Mouse (Mus musculus) gastrocnemius, postnatal 10 days (tissue): Measurements from ENCODE around the gene Spr. TPM values are rescaled to one million over a fixed set of nuclear protein-coding genes. Genes with fewer than 3 reads are reported as not detected.
A peak's percentile ranks its signal among the peaks of the same experiment; 100 is the strongest.
"Not testable (repeated sequence)": the region's sequence is repeated elsewhere in the genome, so short reads cannot be mapped to it uniquely, and the experiment has no call there.

Experiments used
- DNase-seq: peaks from one replicate; pipeline ENCODE4 v3.0.0; 2021; ENCODE audit warnings: mixed read lengths
- long read RNA-seq, 2 experiments: library from polyadenylated mRNA; stranded (forward); transcript quantifications; one replicate each; pipeline ENCODE4 v2.0.0; 2021
- total RNA-seq, 2 experiments: library from RNA; stranded (reverse); gene quantifications; 2 replicates each; pipeline ENCODE4 v1.2.3; 2021

The Spr gene
- total RNA-seq, result 10 to 100 TPM; 20.0 to 22.2 TPM
- long read RNA-seq, experiment 1, transcript Spr-201 (3 exons, 1,230 nt), result major isoform, 8 of 8 reads
- long read RNA-seq, experiment 1, partial matches to known transcripts, result 0 of 8 reads
- long read RNA-seq, experiment 1, other reads (novel, unspliced or antisense), result 0 of 8 reads
- long read RNA-seq, experiment 2, transcript Spr-201 (3 exons, 1,230 nt), result major isoform, 14 of 15 reads
- long read RNA-seq, experiment 2, partial matches to known transcripts, result 1 of 15 reads
- long read RNA-seq, experiment 2, other reads (novel, unspliced or antisense), result 0 of 15 reads

DNA sequence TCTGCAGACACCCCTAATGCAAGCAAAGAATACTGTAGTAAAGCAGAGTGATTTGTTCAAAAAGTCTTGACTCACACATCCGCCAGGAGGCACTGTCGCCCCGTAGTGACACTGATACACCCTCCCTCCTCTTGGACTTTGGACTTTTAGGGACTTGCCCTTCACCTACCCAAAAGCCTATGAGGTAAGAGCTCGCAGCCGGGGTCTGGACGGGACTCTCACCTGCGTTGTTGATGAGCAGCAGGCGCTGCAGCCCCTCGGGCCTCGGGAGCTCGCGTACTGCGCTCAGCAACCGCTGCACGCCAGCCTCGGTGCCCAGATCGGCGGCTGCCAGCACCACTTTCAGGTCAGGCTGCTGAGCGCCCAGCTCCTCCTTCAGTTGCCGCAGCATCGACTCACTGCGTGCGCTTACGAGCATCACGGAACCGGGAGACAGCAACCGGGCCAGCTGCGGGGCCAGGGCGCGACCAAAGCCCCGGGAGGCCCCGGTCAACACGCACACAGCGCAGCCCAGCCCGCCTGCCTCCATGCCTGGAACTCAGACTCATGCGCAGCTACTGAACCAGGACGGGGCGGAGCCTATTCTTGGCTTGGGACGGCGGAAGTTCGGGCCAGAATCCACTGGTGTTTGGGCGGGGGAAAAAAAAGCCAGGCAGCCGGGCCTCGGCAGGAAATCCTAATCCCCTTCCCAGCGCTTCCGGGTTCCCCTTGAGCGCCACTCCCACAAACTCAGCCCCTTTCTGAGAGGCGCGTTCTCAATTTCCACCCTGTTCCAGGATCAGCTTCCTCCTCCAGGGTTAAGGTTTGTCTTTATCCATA is at the start of gene Spr:
Spr (minus strand) TSS at position 550 of the 819 bp plus-strand sequence.
- peak; percentile 91 for DNase-seq

DNA sequence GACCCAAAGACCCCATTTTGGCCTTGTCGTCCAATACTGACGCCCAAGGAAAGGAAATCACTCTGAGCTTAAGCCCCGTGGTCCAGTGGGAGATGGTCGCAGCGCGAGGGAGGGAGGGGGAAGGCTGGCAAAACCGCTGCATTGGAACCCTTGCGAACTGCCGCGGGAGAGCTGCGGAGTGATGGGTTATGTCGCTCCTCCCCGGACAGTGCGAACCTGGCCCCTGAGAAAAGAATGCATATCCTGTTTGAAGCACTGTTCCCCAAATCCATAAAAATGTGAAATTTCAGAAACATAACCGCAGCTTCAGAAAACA is 49.1 kb upstream of the Spr start:
- no peak for DNase-seq

DNA sequence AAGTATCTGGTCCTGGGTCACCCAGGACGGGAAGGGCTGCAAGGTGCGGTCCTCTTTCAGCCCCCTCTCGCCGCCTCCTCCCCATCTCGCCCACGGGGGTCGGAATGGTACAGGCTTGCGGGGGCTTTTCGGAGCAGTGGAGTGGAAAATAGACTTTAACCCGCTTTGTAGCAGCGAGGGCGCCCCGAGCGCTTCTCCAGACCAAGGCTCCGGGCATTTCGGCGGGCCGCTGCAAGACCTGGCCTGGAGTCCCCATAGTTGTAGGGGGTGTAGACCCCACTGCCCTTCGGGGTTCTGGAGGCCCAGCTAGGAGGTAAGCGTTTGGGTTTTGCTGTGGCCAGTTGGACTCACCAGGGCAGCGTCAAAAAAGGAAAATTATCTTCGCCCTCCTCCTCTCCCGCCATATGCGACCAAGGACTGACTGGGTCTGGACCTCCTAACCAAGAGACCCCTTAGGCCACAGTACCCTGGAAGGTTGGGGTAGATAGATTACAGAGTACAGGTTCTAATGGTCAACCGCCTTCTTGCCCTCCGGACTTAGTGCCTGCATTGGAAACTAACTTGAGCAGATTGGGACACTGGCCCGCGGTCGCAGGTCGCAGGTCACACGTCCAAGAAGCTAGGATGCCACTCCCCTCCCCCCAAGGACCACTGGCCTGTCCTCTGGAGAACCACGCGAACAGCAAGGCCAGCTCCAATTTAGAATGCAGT is 48.6 kb upstream of the Spr start:
- no peak for DNase-seq

DNA sequence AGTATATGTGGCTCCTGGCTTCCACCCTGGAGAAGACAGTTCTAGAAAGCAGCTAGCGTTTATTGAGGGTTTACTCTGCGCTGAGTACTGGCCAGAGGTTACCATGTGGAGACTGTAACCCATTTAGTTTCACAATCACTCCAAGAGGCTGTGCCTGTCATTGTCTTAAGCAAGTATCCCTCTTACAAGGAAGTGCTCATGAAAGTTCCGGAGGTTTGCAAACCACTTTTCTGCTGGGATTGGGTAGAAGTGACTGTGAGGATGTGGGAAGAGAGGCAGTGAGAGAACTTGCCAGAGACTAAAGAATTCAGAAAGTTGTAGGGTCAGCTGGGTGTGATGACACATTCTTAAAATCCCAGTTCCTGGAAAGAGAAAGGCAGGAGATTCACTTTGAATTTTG is 46.4 kb upstream of the Spr start:
- no peak for DNase-seq

DNA sequence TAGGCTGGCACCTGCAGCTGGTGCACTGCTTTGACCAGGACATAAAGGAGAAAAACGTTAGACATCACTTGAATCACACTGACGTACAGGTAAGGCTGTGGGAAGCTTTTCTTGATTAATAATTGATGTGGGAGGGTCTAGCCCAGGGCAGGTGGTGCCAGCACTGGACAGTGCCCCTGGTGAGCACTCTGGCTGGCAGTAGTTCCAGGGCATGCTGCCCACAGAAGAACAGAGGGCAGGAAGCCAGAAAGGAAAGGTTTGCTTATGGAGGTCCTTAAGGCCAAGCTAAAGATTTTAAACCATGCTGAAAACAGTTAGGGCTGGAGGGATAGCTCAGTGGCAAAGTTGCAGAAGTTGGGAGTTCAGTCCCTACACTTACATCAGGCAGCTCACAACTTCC is 42.5 kb upstream of the Spr start:
- no peak for DNase-seq

DNA sequence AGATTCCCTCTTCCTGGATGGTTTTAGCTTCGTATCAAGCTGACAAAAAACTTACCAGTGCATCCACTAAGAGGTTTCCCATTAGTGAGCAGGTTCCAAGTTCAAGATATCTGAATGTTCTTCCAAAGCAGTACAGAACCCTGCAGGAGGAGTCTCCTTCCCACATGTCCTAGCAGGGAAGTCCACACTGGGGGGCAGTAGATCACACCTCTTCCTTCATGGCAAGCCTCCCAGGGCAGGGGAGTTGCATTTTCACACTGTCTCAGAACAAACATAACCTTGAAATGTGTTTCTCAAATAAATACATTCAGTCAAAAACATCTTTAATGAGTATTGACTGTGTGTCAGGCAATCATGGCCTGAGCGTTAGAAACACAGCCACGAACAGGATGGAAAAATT is 42.0 kb upstream of the Spr start:
- no peak for DNase-seq

DNA sequence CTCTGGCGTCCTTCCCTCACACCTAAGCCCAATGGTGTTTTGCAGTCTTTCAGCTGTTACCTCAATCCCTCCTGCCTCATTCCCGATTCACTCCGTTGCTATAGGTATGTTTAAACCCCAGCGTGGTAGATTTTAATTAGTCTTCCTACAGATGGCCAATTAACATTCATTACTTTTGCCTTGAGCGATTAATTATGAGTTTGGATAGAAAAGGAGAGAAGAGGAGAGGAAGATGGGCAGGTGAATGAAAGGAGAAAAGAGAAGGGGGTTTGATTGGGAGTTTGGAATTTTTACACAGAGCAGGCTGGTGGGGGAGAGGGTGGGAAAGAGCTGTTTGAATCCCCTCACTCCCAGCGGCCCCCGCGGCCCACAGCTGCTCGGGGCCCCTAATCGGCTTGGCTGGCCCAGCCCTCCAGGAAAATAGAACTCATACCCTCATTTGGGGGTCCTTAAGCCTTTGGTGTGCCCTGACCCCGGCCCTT is 27.9 kb upstream of the Spr start:
- no peak for DNase-seq

DNA sequence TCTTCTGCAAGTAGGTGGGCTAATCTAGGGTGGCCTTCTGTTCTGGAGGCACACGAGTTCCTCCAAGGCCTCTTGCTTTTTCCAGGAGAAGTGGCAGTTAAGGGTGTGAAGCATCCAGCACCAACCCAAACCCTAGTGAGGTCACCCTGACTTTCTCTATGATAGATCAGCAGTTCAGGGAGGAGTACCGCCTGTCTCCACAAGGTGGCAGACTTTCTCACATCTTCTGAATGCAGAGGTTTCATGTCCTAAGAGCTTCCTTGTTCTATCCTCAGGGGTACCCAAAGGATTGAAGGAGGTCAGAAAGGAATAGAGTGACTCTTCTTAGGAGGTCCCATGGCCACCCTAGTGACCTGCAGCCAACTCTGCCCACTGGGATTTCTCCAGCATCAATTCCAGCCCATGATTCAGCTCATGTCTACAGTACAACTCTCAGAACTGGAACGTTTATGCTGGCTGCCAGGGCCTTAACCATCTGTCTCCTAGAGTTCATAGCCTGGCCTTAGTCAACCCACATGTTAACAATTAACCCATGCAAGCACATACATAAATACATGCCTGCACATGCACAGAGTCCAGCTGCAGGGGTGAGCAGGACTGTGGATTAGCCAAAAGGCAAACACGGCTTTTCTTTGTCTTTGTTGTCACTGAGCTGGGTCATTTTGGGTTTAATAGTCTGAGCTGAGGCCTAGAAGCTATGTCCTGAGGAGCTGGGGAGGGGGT is 22.8 kb upstream of the Spr start:
- DNase-seq, result peak; percentile 83

DNA sequence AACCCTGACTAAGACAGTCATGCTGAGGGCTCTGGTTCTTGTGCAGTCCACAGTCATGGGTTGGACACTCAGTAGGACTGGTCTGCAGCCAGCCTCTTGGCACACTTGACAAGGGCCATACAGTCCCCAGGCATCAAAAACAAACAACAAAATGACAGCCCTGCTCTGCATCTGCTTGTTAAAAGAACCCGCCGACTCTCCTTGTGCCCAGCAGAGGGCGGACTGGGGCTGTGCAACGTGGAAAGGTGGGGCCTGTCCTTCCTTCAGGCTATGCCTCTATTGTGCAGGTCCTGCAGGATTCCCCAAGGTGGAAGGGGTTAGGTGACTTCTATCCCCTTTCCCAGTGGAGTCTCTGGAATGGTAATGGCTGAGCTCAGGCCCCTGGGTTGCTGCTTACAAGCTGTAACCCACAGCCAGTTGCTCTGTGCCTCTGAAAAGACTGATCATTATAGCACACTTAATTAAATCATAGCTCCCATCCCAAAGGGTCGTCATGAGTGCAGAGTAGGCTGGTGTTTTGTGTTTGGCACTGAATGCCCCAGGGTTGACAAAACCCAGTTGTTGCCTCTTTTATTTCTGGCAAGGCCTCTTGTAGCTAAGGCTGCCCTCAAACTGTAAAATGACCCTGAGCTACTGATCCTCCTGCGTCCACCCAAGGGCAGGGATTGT is 21.7 kb upstream of the Spr start:
- peak; percentile 59 for DNase-seq

DNA sequence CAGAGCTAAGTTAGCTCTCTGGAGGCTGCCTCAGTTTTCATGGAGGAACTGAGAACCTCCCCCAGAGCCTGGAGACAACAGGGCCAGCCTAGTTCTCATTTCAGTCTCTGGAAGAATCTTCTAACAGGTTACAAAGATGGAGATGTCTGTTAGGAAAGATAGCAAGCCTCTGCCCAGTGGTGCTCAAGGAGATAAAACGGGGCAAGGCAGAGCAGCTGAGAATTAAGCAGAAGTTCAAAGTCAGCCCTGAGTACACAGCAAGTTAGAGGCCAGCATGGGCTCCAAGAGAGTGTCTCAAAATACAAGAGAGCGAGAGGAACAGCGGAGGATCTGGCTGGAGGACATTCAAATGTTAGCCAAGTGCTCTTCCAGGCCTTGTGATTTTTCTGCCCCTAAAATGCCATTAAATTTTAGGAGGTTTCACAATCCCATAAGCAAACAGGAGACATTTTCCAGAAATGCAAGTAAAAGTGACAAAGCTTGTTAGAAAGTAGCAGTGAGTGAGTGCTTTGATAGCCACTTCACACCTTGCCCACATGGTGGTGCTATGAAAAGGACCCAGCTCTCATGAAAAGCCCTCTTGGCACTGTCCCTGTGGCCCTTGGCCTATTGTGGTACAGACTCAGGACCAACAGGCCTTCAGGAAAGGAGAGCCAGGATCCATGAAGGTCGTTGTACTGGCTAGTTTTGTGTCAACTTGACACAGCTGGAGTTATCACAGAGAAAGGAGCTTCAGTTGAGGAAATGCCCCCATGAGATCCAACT is 20.7 kb upstream of the Spr start:
- DNase-seq, result not testable (repeated sequence)

DNA sequence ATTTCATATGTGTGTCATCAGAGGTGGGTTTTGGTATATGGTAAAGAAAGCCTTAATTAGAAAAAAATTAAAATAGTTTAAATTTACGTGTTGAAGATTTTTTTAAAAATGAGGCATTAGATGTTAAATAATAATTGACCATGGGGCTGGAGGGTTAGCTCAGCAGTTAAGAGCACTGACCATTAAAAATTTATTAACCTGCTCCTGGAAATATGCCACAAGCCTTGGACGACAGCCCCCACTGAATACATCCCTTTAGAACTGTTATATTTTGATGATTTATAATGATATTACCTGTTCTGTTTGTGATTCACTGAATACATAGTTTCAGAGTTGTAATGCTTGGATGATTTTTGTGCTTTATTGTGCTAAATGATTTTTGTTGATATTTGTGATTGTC is 19.0 kb upstream of the Spr start:
- not testable (repeated sequence) for DNase-seq

DNA sequence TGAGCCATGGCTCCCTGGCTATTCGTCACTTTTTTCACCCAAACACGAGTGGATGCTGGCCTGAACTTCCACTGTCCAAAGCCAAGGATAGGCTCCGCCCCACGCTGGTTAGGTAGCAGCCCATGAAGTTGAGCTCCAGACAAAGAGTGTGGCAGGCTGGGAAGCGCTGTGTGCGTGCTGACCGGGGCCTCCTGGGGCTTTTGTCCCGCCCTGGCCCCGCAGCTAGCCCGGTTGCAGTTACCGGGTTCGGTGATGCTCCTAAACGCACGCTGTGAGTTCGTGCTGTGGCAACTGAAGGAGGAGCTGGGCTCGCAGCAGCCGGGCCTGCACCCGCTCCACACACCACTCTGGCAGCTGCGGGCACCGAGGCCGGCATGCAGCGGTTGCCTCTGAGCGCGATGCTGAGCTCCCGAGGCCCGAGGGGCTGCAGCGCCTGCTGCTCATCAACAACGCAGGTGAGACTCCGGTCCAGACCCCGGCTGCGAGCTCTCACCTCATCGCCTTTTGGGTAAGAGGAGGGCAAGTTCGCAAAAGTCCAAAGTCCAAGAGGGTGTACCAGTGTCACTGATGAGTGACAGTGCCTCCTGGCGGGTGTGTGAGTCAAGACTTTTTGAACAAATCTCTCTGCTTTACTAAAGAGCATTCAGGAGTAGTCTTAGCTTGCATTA is 17.4 kb upstream of the Spr start:
- DNase-seq, result peak; percentile 58

DNA sequence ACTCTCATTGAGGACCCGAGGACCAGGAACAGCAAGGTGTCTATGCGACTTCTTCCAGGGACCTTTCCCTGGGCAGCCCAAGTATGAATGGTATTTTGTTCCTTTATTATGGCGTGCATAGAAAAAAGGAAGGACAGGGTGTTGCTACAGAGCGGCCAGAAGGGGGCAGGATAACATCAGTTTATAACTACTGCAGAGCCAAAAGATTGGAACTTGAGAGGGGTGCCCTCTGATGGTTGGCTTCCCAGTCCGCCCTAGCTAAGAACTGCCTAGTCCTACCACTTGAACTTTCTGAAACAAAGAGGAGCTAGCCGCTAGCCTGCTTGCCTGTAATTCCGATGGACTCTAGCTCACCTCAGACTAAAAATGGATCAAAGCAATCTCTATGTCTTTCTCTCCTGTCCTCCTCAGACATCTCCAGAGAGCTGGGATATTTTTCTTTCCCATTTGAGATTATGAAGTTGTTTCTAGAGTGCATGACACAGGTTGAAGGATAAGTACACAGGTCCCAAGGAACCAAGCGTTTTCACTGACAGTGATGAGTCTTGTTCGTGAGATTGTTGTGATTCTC is 16.5 kb upstream of the Spr start:
- DNase-seq, result peak; percentile 66

DNA sequence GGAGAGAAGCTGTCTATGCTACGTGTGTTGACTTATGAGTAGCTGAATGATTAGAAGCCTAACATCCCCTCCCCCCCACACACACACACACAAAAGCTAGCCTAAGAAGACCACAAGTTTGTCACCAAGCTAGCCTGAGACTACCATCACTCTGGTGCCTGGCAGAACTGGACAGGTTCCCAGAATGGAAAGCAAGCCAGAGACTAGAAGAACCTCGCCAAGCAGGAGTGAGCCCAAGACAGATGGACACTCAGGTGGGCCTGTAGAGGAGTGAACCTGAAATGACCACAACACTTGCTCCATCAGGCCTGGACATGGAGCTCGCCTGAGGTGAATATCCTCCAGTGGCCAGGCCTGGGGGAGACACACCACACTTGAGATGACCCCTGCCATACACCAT is 12.8 kb upstream of the Spr start:
- no peak for DNase-seq

DNA sequence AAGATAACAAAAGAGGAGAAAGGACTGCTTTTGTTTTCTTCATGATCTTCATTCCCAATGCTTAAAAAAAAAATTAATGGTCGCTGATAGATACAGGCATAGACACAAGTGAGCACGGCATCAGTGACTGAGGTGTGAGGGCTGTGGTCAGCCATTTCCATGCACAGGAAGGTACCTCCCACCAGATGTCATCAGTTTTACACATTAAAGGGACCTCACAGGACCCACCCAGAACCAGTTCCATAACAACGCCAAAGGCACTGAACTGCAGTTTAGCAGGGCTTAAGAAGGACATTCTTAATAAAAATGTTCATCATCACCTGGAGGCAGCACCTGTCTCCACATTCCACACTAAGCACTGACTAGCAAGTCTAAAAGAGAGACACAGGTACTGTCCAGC is 10.1 kb upstream of the Spr start:
- DNase-seq, result no peak

DNA sequence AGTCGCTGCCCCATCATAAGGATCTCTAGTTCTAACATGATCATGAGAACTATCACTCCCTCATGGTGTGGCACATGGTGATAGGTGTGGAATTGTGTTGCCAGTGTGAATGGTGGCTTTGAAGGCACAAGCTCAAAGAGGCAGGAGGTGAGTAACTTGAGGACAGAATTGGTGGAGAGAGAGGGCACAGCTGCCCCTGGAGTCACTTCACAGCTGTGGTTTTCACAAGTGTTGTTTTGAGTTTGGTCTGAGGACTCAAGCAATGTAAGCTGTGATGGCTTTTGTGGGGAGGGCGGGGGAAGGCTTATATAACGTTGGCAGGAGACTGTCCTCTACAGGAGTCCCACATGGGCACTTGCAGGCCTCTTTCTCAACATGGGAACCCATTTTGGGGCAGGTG is 6.9 kb upstream of the Spr start:
- DNase-seq, result no peak

DNA sequence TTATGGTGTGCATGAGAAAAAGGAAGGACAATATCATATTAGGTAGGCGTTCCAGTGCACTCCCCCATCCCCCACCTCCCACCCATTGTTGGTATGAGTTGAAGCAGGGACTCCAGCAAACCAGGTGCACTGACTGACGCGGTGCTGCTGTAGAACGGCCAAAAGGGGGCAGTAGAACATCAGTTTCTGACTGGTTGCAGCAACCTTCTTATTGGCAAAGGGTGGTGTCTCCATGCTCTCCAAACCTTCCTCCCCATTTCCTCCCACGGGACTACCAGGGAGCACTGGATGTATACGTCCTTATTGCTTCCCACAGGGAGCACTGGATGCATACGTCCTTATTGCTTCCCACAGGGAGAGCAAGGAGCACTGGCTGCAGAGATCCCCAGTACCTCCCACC is 3.4 kb upstream of the Spr start:
- DNase-seq, result peak; percentile 33

DNA sequence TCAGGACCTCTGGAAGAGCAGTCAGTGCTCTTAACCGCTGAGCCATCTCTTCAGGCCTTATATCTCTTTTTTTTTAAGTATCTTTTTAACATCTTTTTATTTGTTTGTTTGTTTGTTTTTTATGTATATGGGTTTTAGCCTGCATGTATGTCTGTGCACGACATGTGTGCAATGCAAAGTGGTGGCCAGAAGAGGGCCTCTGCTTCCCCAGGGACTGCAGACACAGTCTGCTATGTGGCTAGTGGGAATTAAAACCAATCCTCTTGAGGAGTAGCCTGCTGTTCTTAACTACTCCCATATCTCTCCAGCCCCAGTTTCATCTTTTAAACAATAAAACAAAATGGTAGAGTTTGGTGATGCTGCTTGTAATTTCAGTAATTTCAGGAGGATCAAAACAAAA is 2.0 kb upstream of the Spr start:
- DNase-seq, result no peak

DNA sequence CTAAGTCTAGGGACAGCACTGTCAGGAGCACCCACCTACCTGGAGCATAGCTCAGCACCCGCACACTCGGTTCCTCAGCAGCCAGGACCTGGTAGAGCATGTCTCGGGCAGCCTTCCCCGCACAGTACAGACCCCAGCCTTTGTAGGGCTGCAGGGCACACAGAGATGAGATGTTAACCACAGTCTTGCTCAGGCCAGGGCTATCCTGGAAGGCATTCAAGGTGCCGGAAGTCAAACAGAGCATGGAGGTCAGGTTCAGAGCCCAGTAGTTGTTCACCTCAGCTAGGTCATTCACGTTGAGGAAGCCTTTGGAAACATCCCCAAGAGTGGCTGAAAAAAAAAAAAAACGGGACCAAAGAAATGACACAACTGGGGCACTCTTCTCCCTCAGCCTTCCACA is 782 bp downstream of the Spr start:
- not testable (repeated sequence) for DNase-seq

DNA sequence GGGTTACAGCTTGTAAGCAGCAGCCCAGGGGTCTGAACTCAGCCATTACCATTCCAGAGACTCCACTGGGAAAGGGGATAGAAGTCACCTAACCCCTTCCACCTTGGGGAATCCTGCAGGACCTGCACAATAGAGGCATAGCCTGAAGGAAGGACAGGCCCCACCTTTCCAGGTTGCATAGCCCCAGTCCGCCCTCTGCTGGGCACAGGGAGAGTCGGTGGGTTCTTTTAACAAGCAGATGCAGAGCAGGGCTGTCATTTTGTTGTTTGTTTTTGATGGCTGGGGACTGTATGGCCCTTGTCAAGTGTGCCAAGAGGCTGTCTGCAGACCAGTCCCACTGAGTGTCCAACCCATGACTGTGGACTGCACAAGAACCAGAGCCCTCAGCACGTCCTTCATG is 4.8 kb downstream of the Spr start:
- not testable (repeated sequence) for DNase-seq
